ENCODE assay signal across 14 mouse cellular contexts in genomic region chr13:82359442-82359841, GRCm38 (mm10).
DNase-seq lines count a peak whose midpoint lies in the region; ATAC-seq and TF ChIP-seq lines count a peak whose summit lies in the region.
"Had no signal": no experiment of that assay in that cellular context is flagged by ENCODE, and none has a peak within 500 bp of the region (broad histone marks: within the 10 kb centered on the region; RNA-seq: fewer than 3 reads in every experiment).

No protein-coding gene starts in this region.

- no peak overlapping the region for H3K4me2 ChIP-seq in heart, postnatal 0 days (ENCODE audit: low read depth, low read length)
- no peak overlapping the region for H3K4me2 ChIP-seq in heart, embryonic 12.5 days
- no peak overlapping the region for H3K4me2 ChIP-seq in midbrain, embryonic 12.5 days (replicated peaks)
- H3K4me2 ChIP-seq in midbrain, postnatal 0 days (ENCODE audit: low read depth, low read length, poor library complexity, severe bottlenecking) = no peak overlapping the region

- 68% methylated on average over 1 of the region's 1 CpGs for WGBS in heart, postnatal 0 days
- WGBS in heart, embryonic 12.5 days = 65% methylated on average over 1 of the region's 1 CpGs
- 82% methylated on average over 1 of the region's 1 CpGs for WGBS in midbrain, embryonic 12.5 days
- 77% methylated on average over 1 of the region's 1 CpGs for WGBS in midbrain, postnatal 0 days

- H3K27ac ChIP-seq in heart, postnatal 0 days (ENCODE audit: low read depth) = no peak overlapping the region
- no peak overlapping the region for H3K27ac ChIP-seq in heart, embryonic 12.5 days (ENCODE audit: poor library complexity, severe bottlenecking)
- H3K27ac ChIP-seq in midbrain, embryonic 12.5 days (replicated peaks) = no peak overlapping the region
- no peak overlapping the region for H3K27ac ChIP-seq in midbrain, postnatal 0 days (ENCODE audit: low read depth, low read length)

- H3K36me3 ChIP-seq in heart, postnatal 0 days (replicated peaks; ENCODE audit: control insufficient read depth, insufficient read depth, low read length) = no peaks in the 10 kb centered on the region
- no peaks in the 10 kb centered on the region for H3K36me3 ChIP-seq in heart, embryonic 12.5 days
- no peaks in the 10 kb centered on the region for H3K36me3 ChIP-seq in midbrain, embryonic 12.5 days
- H3K36me3 ChIP-seq in midbrain, postnatal 0 days (ENCODE audit: insufficient read depth, low read length) = no peaks in the 10 kb centered on the region

- peak; percentile 66; the same call in 1 of the 2 replicates for TF ChIP-seq EP300 in heart, postnatal 0 days (IDR thresholded peaks at IDR 0.05; ENCODE audit: low read depth)

- no peak for DNase-seq in heart, postnatal 0 days (ENCODE audit: low spot score)
- DNase-seq in midbrain, postnatal 0 days (ENCODE audit: low spot score) = no peak
- peak; percentile 31 for DNase-seq in kidney, adult 9 months
- DNase-seq in kidney, postnatal 36 days = peak; percentile 12 to 39
- no peak for DNase-seq in thymus, postnatal 4 days
- DNase-seq: adrenal gland, adult 2 months; cerebellum, postnatal 14 days; embryo, embryonic 11 days; liver; lung, adult 2 months; spleen, adult 18-20 months had no signal

- H3K9me3 ChIP-seq in heart, postnatal 0 days (replicated peaks; ENCODE audit: control insufficient read depth, low read length) = no peaks in the 10 kb centered on the region
- H3K9me3 ChIP-seq in heart, embryonic 12.5 days (replicated peaks) = no peaks in the 10 kb centered on the region
- H3K9me3 ChIP-seq in midbrain, embryonic 12.5 days = no peaks in the 10 kb centered on the region
- no peaks in the 10 kb centered on the region for H3K9me3 ChIP-seq in midbrain, postnatal 0 days (ENCODE audit: low read length)

- H3K4me3 ChIP-seq in heart, postnatal 0 days (ENCODE audit: low read depth, low read length) = no peak overlapping the region
- H3K4me3 ChIP-seq in heart, embryonic 12.5 days = no peak overlapping the region
- H3K4me3 ChIP-seq in midbrain, embryonic 12.5 days = no peak overlapping the region
- no peak overlapping the region for H3K4me3 ChIP-seq in midbrain, postnatal 0 days (ENCODE audit: low read depth, low read length)

- peak; percentile 53 for ATAC-seq in heart, postnatal 0 days (ENCODE audit: insufficient read depth, low read depth)
- ATAC-seq in heart, embryonic 12.5 days (ENCODE audit: insufficient number of reproducible peaks, low FRiP score) = no peak
- ATAC-seq in midbrain, embryonic 12.5 days (ENCODE audit: low FRiP score, low read depth) = peak; percentile 49; the same call in 1 of the 2 replicates
- no peak for ATAC-seq in midbrain, postnatal 0 days (ENCODE audit: low FRiP score)
- ATAC-seq: midbrain, embryonic 16.5 days had no signal

- H3K9ac ChIP-seq in heart, postnatal 0 days (replicated peaks; ENCODE audit: low read depth, low read length) = no peak overlapping the region
- no peak overlapping the region for H3K9ac ChIP-seq in heart, embryonic 12.5 days
- no peak overlapping the region for H3K9ac ChIP-seq in midbrain, embryonic 12.5 days (replicated peaks)
- H3K9ac ChIP-seq in midbrain, postnatal 0 days (replicated peaks; ENCODE audit: low read length, poor library complexity, severe bottlenecking) = no peak overlapping the region

- H3K4me1 ChIP-seq in heart, postnatal 0 days (ENCODE audit: control insufficient read depth, insufficient read depth) = no peaks in the 10 kb centered on the region
- no peaks in the 10 kb centered on the region for H3K4me1 ChIP-seq in heart, embryonic 12.5 days (replicated peaks)
- H3K4me1 ChIP-seq in midbrain, embryonic 12.5 days = no peaks in the 10 kb centered on the region
- H3K4me1 ChIP-seq in midbrain, postnatal 0 days (ENCODE audit: insufficient read depth, low read length) = no peaks in the 10 kb centered on the region

- no peak for TF ChIP-seq CTCF in heart, postnatal 0 days (IDR thresholded peaks at IDR 0.05; ENCODE audit: low read depth)
- TF ChIP-seq CTCF in midbrain, postnatal 0 days (IDR thresholded peaks at IDR 0.05) = no peak

- H3K27me3 ChIP-seq in heart, postnatal 0 days (ENCODE audit: control insufficient read depth, insufficient read depth, low read length) = no peaks in the 10 kb centered on the region
- H3K27me3 ChIP-seq in heart, embryonic 12.5 days (replicated peaks) = no peaks in the 10 kb centered on the region
- no peaks in the 10 kb centered on the region for H3K27me3 ChIP-seq in midbrain, embryonic 12.5 days
- no peaks in the 10 kb centered on the region for H3K27me3 ChIP-seq in midbrain, postnatal 0 days (ENCODE audit: insufficient read depth, low read length)

Comparison
In these comparisons a context has a peak if more than half of its experiments do, and no peak if none do; other contexts are left out.
1. ATAC-seq: peak in heart, postnatal 0 days (single experiment) and midbrain, embryonic 12.5 days (single experiment); none in heart, embryonic 12.5 days (single experiment) and midbrain, postnatal 0 days (single experiment).
2. DNase-seq: peak in kidney, adult 9 months (single experiment) and kidney, postnatal 36 days (2 of 2); none in heart, postnatal 0 days (single experiment), midbrain, postnatal 0 days (single experiment) and thymus, postnatal 4 days (single experiment).